Mouse (Mus musculus): ENCODE results near the gene Atrn. TPM values are rescaled to one million over a fixed set of nuclear protein-coding genes. Genes with fewer than 3 reads are reported as not detected.

Gene Atrn
- polyA plus RNA-seq, 1 experiment from 2014 or later: 13.0 TPM

Small RNAs within 50 kb of the gene (microRNA-seq; reads per million reads assigned to microRNA genes)
- gene Mir6973b: not detected

Other genes starting within 250 kb of the Atrn start
- 65.7 and 66.6 TPM in 2 replicates for gene Ddrgk1, start 241.8 kb upstream of the Atrn start, polyA plus RNA-seq (2014; fragmentation: Nextera tagmentation; extraction: Ambion mirVana)
- 87.8 and 89.8 TPM in 2 replicates for gene Itpa, start 238.9 kb upstream of the Atrn start, polyA plus RNA-seq (2014; fragmentation: Nextera tagmentation; extraction: Ambion mirVana)
- gene Slc4a11, start 209.0 kb upstream of the Atrn start, polyA plus RNA-seq (2014; fragmentation: Nextera tagmentation; extraction: Ambion mirVana): 0.52 and 0.59 TPM in 2 replicates
- gene 4930402H24Rik, start 89 bp upstream of the Atrn start, polyA plus RNA-seq (2014; fragmentation: Nextera tagmentation; extraction: Ambion mirVana): 40.8 and 42.6 TPM in 2 replicates
- gene Gfra4, start 136.6 kb downstream of the Atrn start, polyA plus RNA-seq (2014; fragmentation: Nextera tagmentation; extraction: Ambion mirVana): 23.8 and 24.4 TPM in 2 replicates
- 3.6 and 4.8 TPM in 2 replicates for gene Adam33, start 157.3 kb downstream of the Atrn start, polyA plus RNA-seq (2014; fragmentation: Nextera tagmentation; extraction: Ambion mirVana)
- 0.22 and 0.48 TPM in 2 replicates for gene Siglec1, start 180.3 kb downstream of the Atrn start, polyA plus RNA-seq (2014; fragmentation: Nextera tagmentation; extraction: Ambion mirVana)
- 12.3 and 14.2 TPM in 2 replicates for gene Hspa12b, start 220.8 kb downstream of the Atrn start, polyA plus RNA-seq (2014; fragmentation: Nextera tagmentation; extraction: Ambion mirVana)
- gene Gm11037, start 227.0 kb downstream of the Atrn start, polyA plus RNA-seq (2014; fragmentation: Nextera tagmentation; extraction: Ambion mirVana): not detected in 2 replicates

Data from stomach, embryonic 14.5 days (tissue).